Mouse (Mus musculus) central nervous system, embryonic 11.5 days (tissue): Measurements from ENCODE around the gene F2rl3. TPM values are rescaled to one million over a fixed set of nuclear protein-coding genes. Genes with fewer than 3 reads are reported as not detected.

Source experiments
- polyA plus RNA-seq: library from polyadenylated mRNA; depleted of rRNA; stranded (reverse); fragments of >200 nt; gene quantifications from 2 replicates; pipeline ENCODE4 v1.2.3, GENCODE M21; 2012; rRNA removed

The F2rl3 gene
- polyA plus RNA-seq = 2.0 and 2.5 TPM in 2 replicates

GRCm38 (mm10) chr8:72761322-72762051, at the start of gene F2rl3:
Gene F2rl3 (plus strand): TSS chr8:72761880.

GRCm38 (mm10) chr8:72722769-72723650, 38.7 kb upstream of the F2rl3 start, which contains the start of gene Sin3b:
Gene Sin3b (plus strand): TSS chr8:72723285.

Other genes with a start within 250 kb of the F2rl3 start
- 13.7 and 13.8 TPM in 2 replicates for gene Med26, start 213.6 kb upstream of the F2rl3 start, polyA plus RNA-seq
- 42.5 and 69.5 TPM in 2 replicates for gene Smim7, start 190.8 kb upstream of the F2rl3 start, polyA plus RNA-seq
- 10.0 and 17.2 TPM in 2 replicates for gene Tmem38a, start 189.8 kb upstream of the F2rl3 start, polyA plus RNA-seq
- gene Nwd1, start 115.2 kb upstream of the F2rl3 start, polyA plus RNA-seq = 0.16 and 0.21 TPM in 2 replicates
- gene Sin3b, start 38.6 kb upstream of the F2rl3 start, polyA plus RNA-seq = 171 and 186 TPM in 2 replicates